Mouse (Mus musculus) ES-E14 (cell line): ENCODE measurements around the gene Psmd3. TPM values are rescaled to one million over a fixed set of nuclear protein-coding genes. Genes with fewer than 3 reads are reported as not detected.

Experiments used
- DNase-seq: peaks from one replicate; pipeline ENCODE4 v3.0.0-alpha.2; 2013; ENCODE audit warnings: low read depth, low spot score
- H3K27ac ChIP-seq: 2 replicates; pipeline ENCODE4 v1.5.1; 2012; ENCODE audit warnings: low read depth, mild to moderate bottlenecking, low read length, moderate library complexity, mixed read lengths; ENCODE audit not compliant: poor library complexity, insufficient read depth, severe bottlenecking
- H3K36me3 ChIP-seq: 2 replicates; pipeline ENCODE4 v1.6.1; 2012; ENCODE audit warnings: mild to moderate bottlenecking, low read length, moderate library complexity, mixed read lengths; ENCODE audit not compliant: control insufficient read depth, poor library complexity, insufficient read depth, severe bottlenecking
- H3K4me1 ChIP-seq, 2 experiments: fragments of 150-350 bp in 1 of 2; sonication (generic) in 1 of 2; 2 replicates each; pipeline ENCODE4 v1.6.1; 2012; ENCODE audit warnings: low read length in 2 of 2, mild to moderate bottlenecking in 1 of 2, mixed read lengths in 1 of 2; ENCODE audit not compliant: control insufficient read depth in 2 of 2, insufficient read depth in 2 of 2, poor library complexity in 1 of 2
- H3K4me3 ChIP-seq, 2 experiments: fragments of 150-350 bp in 1 of 2; sonication (generic) in 1 of 2; 2 replicates each; pipeline ENCODE4 v1.5.1; 2012; ENCODE audit warnings: low read length in 2 of 2, low read depth in 1 of 2, mild to moderate bottlenecking in 1 of 2, mixed read lengths in 1 of 2; ENCODE audit not compliant: insufficient read depth in 1 of 2, poor library complexity in 1 of 2, severe bottlenecking in 1 of 2
- H3K9ac ChIP-seq: 2 replicates; pipeline ENCODE4 v1.6.1; 2012; ENCODE audit warnings: low read depth, mild to moderate bottlenecking, low read length, mixed read lengths; ENCODE audit not compliant: poor library complexity, insufficient read depth, severe bottlenecking
- H3K9me3 ChIP-seq: fragments of 150-350 bp; sonication (generic); 2 replicates; pipeline ENCODE4 v1.6.1; 2012; ENCODE audit warnings: low read depth, mild to moderate bottlenecking, low read length; ENCODE audit not compliant: control insufficient read depth, insufficient read depth
- CHD2 ChIP-seq: IDR thresholded peaks from 2 replicates; pipeline ENCODE4 v1.6.1; 2014; ENCODE audit warnings: mild to moderate bottlenecking, low read depth, low read length, inconsistent platforms
- HCFC1 ChIP-seq: IDR thresholded peaks from 2 replicates; pipeline ENCODE4 v1.6.1; 2012; ENCODE audit warnings: low read length, inconsistent platforms, borderline replicate concordance; ENCODE audit not compliant: insufficient read depth
- MAFK ChIP-seq: IDR thresholded peaks from 2 replicates; pipeline ENCODE4 v1.6.1; 2014; ENCODE audit warnings: mild to moderate bottlenecking, low read depth, low read length, inconsistent platforms; ENCODE audit not compliant: insufficient read depth
- ZC3H11A ChIP-seq: IDR thresholded peaks from 2 replicates; pipeline ENCODE4 v1.6.1; 2012; ENCODE audit warnings: low read depth, mild to moderate bottlenecking, inconsistent platforms, low read length, borderline replicate concordance
- ZNF384 ChIP-seq: IDR thresholded peaks from 2 replicates; pipeline ENCODE4 v1.6.1; 2012; ENCODE audit warnings: low read depth, low read length, inconsistent platforms
- in situ Hi-C, 2 experiments: fragments of 600-800 bp; cut with MboI; formaldehyde crosslinking; loops; one replicate each; pipeline ENCODE4 v1.15.1; 2025; ENCODE audit warnings: low sequenced_read_pairs in 2 of 2, inconsistent platforms in 1 of 2; ENCODE audit not compliant: unreplicated experiment in 2 of 2
- total RNA-seq: library from RNA; depleted of rRNA; stranded (reverse); fragments of 300-350 nt; gene quantifications from 2 replicates; pipeline ENCODE4 v1.2.3, GENCODE M21; 2012

The Psmd3 gene
- total RNA-seq, 1 experiment, result 408 TPM

DNA sequence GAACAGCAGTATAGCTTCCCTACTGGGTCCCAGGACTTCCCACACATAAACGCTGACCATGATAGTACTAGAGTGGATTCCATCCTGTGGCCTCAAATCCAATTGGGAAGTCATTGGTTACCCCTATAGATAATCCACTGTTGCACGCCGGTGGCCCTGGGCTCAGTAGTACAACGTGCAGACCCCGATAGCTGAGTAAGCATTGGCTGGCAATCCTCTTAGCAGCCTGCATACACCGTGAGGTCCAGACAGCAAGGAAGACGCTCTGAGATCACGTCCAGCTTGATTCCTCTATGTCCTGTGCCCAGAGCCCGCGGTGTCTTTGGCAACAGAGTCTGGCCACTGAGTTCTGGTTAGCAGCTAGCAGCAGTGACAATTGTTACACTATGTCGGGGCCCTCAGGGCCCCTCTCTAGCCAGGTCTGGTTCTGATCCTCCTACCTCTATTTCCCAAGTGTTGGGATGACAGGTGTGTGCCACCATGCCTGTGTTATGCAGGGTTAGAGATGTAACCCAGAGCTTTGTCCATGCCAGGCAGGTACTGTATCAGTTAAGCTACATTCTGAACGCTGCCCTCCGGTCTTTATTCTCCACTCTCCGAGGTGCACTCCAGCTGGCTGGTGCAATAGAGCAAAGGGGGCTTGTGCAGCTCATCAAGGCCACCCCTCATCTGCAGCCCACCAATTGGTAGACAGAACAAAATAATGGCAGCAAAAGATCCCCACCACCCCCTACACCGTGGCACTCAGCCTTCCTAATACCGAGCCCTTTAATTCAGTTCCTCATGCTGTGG is 16.7 kb downstream of the Psmd3 start:
- DNase-seq, result no peak
- H3K9me3 ChIP-seq, result no peaks in the 10 kb centered on the region
- peaks cover 2 to 8% of the 10 kb centered on the region in 2 experiments; a peak in 1 of 4 replicates for H3K4me1 ChIP-seq
- no peak overlapping the region for H3K9ac ChIP-seq
- TF ChIP-seq ZNF384 (no peak), ZC3H11A (no peak), MAFK (no peak), HCFC1 (no peak), CHD2 (no peak)
- H3K36me3 ChIP-seq, result peaks cover 18% of the 10 kb centered on the region
- in situ Hi-C loops, result no loop called here
- no peak overlapping the region for H3K4me3 ChIP-seq
- no peak overlapping the region for H3K27ac ChIP-seq

DNA sequence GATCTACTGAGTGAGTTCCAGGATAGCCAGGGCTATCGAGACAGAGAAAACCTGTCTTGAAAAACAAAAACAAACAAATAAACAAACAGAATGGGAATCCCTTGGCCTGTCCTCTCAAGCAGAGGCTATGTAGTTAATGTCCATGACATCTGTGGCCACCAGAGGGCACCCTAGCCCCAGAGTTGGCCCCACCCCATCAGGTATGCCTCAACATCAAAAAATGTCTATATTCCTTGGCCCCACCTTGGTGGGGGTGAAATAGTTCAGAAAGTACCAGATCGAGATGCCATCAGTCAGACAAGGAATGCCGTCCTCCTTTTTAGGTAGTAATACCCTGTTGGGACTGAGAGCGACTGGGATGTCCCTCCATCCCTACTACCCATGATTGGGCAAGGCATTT is 17.6 kb downstream of the Psmd3 start:
- Histone ChIP-seq H3K27ac (no peak overlapping the region), H3K9ac (no peak overlapping the region), H3K4me1 (peaks cover 2 to 8% of the 10 kb centered on the region in 2 experiments; a peak in 1 of 4 replicates), H3K9me3 (no peaks in the 10 kb centered on the region), H3K4me3 (no peak overlapping the region), H3K36me3 (peaks cover 14% of the 10 kb centered on the region)
- in situ Hi-C loops, result no loop called here
- no peak for TF ChIP-seq MAFK
- peak; percentile 44; the same call in 1 of the 2 replicates for TF ChIP-seq ZC3H11A
- peak; percentile 54 for DNase-seq

DNA sequence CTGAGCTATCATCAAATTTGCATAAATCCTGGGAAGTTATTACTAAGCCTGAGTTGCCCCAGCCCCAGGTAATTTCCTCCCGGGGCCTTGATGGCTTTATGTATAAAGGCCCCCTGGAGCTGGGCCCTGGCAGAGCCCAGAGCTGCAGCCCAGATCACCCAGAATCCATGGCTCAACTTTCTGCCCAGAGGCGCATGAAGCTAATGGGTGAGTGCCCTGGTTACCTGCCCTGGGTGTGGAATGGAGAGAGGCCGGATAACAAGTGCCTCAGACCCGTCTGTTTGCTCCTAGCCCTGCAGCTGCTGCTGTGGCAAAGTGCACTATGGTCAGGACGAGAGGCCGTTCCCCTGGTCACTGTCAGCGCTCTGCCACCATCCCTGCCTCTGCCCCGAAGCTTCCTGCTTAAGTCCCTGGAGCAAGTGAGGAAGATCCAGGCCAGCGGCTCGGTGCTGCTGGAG is 18.9 kb downstream of the Psmd3 start, which contains the start of gene Csf3:
TSS of gene Csf3 (plus strand) at position 51 of the 458 bp plus-strand sequence.
- TF ChIP-seq HCFC1 (no peak), ZNF384 (no peak), ZC3H11A (no peak), MAFK (no peak), CHD2 (no peak)
- Histone ChIP-seq H3K9me3 (no peaks in the 10 kb centered on the region), H3K9ac (no peak within 1 kb of the TSS), H3K4me3 (no peak within 1 kb of the TSS), H3K36me3 (peaks cover 17% of the 10 kb centered on the region), H3K27ac (no peak within 1 kb of the TSS), H3K4me1 (peaks cover 0 to 6% of the 10 kb centered on the region in 2 experiments; a peak in 1 of 4 replicates)
- DNase-seq, result no peak
- in situ Hi-C loops, result no loop called here

DNA sequence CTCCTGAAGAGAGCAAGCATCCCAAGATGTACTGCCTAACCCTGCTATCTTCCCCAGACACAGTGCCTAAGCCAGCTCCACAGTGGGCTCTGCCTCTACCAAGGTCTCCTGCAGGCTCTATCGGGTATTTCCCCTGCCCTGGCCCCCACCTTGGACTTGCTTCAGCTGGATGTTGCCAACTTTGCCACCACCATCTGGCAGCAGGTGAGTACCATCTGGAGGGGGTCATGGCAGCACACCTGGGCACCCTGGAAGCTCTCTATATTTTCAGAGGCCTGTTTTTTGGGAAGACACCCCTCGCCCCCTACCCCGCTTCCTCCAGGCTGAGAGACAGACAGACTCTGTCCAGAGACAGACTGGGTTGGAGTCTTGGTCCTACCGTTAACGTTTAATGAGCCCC is 20.0 kb downstream of the Psmd3 start:
- Histone ChIP-seq H3K27ac (no peak overlapping the region), H3K9ac (no peak overlapping the region), H3K4me1 (peaks cover 0 to 6% of the 10 kb centered on the region in 2 experiments; a peak in 1 of 4 replicates), H3K36me3 (peaks cover 24% of the 10 kb centered on the region), H3K4me3 (no peak overlapping the region), H3K9me3 (no peaks in the 10 kb centered on the region)
- TF ChIP-seq MAFK (no peak), CHD2 (no peak), HCFC1 (no peak), ZNF384 (no peak), ZC3H11A (no peak)
- DNase-seq, result no peak
- in situ Hi-C loops, result no loop called here

DNA sequence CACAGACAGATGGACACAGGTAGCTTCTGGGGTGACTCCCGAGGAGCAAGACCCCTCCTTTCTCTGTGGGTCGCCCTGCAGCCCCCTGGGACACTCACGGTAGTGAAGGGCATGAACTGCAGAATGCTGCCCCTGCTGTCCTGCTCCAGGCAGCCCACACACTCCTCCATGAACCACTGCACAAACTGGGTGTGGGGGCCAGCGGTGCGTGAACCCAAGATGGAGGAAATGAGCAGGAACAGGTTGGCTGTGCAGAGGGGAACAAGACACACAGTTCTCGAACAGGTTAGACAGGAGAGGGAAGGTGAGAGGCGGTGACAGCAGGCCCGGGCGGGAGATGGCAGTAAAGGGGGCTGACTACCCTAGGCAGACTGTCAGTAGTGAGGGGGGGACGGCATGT is 22.7 kb downstream of the Psmd3 start:
- TF ChIP-seq ZC3H11A (no peak), HCFC1 (no peak), ZNF384 (no peak)
- H3K9me3 ChIP-seq, result no peaks in the 10 kb centered on the region
- H3K9ac ChIP-seq, result no peak overlapping the region
- no peak for DNase-seq
- in situ Hi-C loops, result no loop called here
- no peak overlapping the region for H3K27ac ChIP-seq
- H3K4me1 ChIP-seq, result peaks cover 2 to 19% of the 10 kb centered on the region in 2 experiments; a peak in 3 of 4 replicates
- H3K4me3 ChIP-seq, result no peak overlapping the region
- peaks cover 37% of the 10 kb centered on the region for H3K36me3 ChIP-seq
